Mouse (Mus musculus): ENCODE results near the gene Tespa1. TPM values are rescaled to one million over a fixed set of nuclear protein-coding genes. Genes with fewer than 3 reads are reported as not detected.
A peak's percentile ranks its signal among the peaks of the same experiment; 100 is the strongest.
"Not testable (repeated sequence)": the region's sequence is repeated elsewhere in the genome, so short reads cannot be mapped to it uniquely, and the experiment has no call there.

Gene Tespa1
- polyA plus RNA-seq, 1 experiment from 2014 or later = 1.0 TPM

DNA sequence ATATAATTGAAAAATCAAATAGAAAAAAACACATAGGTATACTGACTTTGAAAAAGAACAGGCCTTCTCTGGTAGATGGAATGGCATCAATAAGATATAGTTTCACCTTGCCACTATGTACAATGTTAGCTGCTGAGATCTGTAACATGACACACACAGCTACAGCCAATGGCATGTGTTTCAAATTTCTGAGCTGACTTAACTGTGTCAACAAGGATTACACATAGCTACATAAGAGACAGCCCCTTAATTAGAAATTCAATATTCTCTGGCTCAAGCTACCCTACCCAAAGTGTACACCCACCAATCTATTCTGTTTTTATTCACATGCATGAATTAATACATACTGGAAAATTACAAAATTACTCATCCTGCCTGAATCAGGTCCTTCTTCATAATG is 45.7 kb downstream of the Tespa1 start:
- no peaks in the 10 kb centered on the region for H3K36me3 ChIP-seq
- H3K4me2 ChIP-seq (replicated peaks) = no peak overlapping the region
- no peaks in the 10 kb centered on the region for H3K4me1 ChIP-seq
- H3K9me3 ChIP-seq = no peaks in the 10 kb centered on the region
- no peak overlapping the region for H3K9ac ChIP-seq
- H3K4me3 ChIP-seq = no peak overlapping the region
- no peak overlapping the region for H3K27ac ChIP-seq
- H3K27me3 ChIP-seq = no peaks in the 10 kb centered on the region
- no peak for ATAC-seq (ENCODE audit: low FRiP score, low read depth)

DNA sequence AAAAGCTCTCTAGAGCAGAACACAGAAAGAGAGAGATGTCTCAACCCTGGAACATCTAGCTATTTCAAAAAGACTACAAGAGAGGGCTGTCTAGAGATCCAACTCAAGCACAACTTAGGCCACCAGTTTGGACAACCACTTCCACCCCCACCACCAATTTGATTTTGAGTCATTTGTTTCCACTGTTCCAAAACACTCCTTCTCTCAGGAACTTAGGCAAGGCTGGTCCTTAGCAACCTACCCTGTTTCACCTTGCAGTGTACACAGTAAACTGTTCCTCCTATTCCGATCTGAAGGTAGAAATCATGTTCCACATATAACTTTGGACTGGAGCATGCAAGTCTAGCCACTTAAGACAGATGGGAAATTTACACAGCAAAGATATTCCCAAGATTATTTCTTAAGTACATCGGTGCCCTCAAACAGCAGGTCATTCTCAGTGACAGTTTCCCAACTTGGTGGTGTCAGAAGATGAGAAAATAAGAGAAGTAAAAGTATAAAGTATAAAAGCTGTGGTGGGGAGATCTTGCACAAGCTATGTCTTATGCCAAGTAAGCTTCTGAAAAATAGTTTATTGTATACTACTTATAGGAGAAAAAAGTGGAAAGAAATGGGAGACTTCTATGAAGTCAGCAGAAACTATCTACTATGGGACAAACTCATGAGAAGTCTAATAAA is 47.5 kb downstream of the Tespa1 start:
- no peak overlapping the region for H3K9ac ChIP-seq
- H3K27ac ChIP-seq = no peak overlapping the region
- no peaks in the 10 kb centered on the region for H3K9me3 ChIP-seq
- no peak overlapping the region for H3K4me3 ChIP-seq
- no peaks in the 10 kb centered on the region for H3K4me1 ChIP-seq
- no peaks in the 10 kb centered on the region for H3K36me3 ChIP-seq
- no peak for ATAC-seq (ENCODE audit: low FRiP score, low read depth)
- 87% methylated on average over 2 of the region's 2 CpGs for WGBS
- H3K27me3 ChIP-seq = no peaks in the 10 kb centered on the region
- no peak overlapping the region for H3K4me2 ChIP-seq (replicated peaks)

DNA sequence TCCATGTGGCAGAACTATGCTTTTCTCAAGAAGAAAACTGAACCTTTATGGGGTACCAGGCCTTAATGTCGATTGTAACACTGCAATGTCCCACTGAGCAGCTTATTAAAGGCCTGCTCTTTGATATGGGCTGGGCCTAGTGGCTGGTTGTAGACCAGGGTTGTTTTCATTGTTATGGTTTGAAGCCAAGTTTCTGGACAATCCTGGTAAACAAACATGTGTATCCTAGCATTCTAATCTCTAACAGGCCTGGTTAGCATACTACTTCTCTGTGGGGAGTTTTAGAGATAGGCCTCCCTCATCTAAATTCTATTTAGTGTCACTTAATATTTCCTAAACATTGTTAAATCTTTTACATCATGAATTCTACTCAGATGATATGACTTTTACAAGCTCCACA is 49.0 kb downstream of the Tespa1 start:
- Histone ChIP-seq H3K27ac (no peak overlapping the region), H3K36me3 (no peaks in the 10 kb centered on the region), H3K4me2 (replicated peaks) (no peak overlapping the region), H3K9ac (no peak overlapping the region), H3K4me3 (no peak overlapping the region), H3K27me3 (no peaks in the 10 kb centered on the region), H3K9me3 (no peaks in the 10 kb centered on the region), H3K4me1 (no peaks in the 10 kb centered on the region)
- no peak for ATAC-seq (ENCODE audit: low FRiP score, low read depth)
- WGBS = 58% methylated on average over 1 of the region's 1 CpGs

DNA sequence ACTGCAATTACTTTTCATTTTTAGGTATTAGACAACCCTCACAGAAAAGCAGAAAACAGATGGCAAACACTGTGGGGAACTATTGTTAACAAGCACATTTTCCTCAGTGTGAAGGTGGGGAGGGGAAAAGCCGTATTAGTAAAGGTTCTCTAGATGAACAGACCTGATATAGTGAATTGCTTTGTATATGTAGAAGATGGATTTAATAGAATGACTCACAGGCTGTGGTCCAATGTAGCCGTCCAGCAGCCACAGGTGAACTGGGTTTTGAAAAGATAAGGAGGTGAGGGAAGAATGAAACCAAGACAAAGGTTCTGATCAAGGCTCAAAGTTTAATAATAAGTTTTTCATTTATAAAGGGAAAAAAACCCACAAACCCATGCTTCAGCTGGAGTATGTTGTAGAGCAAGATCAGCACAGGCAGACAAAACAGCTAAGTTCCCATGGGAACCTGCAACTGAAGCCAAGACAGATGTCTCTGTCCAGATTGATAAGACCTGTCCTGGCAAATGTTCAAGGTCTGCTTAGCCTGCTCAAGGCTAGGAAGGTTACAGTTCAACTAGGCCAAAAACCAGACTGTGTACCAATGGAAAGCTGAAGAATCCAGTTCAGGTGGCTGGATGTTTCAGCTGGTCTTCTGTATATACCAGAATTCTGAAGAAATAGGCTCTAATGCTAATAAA is 50.0 kb downstream of the Tespa1 start:
- ATAC-seq (ENCODE audit: low FRiP score, low read depth) = no peak
- H3K9me3 ChIP-seq = no peaks in the 10 kb centered on the region
- no peaks in the 10 kb centered on the region for H3K4me1 ChIP-seq

DNA sequence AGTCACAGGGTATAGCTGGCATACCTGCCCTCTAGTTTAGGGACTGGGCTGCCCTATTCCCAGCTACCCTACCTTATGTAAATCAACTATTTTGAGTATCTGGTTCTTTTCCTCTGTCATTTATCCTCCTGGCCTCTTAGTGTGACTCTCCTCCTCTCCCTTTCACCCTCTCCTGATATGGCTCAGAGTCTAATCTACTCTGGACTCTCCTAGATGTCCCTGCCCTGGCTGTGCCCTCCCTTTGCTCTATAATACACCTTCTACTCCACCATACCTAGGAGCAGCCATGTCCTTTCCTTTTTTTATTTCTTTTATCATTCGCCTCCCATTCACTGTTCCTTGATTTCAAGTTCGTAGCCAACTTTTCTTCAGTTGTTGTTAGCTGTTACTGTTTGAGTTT is 52.5 kb downstream of the Tespa1 start:
- no peak overlapping the region for H3K27ac ChIP-seq
- ATAC-seq (ENCODE audit: low FRiP score, low read depth) = no peak
- no peak overlapping the region for H3K4me2 ChIP-seq (replicated peaks)
- no peak overlapping the region for H3K4me3 ChIP-seq
- no peaks in the 10 kb centered on the region for H3K9me3 ChIP-seq
- WGBS = 90% methylated on average over 2 of the region's 2 CpGs
- no peak overlapping the region for H3K9ac ChIP-seq
- H3K4me1 ChIP-seq = no peaks in the 10 kb centered on the region
- no peaks in the 10 kb centered on the region for H3K27me3 ChIP-seq
- H3K36me3 ChIP-seq = no peaks in the 10 kb centered on the region

More for the DNA sequence above, 50.0 kb downstream of the Tespa1 start:
- Histone ChIP-seq H3K36me3 (no peaks in the 10 kb centered on the region), H3K4me3 (no peak overlapping the region), H3K27me3 (no peaks in the 10 kb centered on the region), H3K27ac (no peak overlapping the region), H3K9ac (no peak overlapping the region), H3K4me2 (replicated peaks) (no peak overlapping the region)
- 81% methylated on average over 2 of the region's 2 CpGs for WGBS

DNA sequence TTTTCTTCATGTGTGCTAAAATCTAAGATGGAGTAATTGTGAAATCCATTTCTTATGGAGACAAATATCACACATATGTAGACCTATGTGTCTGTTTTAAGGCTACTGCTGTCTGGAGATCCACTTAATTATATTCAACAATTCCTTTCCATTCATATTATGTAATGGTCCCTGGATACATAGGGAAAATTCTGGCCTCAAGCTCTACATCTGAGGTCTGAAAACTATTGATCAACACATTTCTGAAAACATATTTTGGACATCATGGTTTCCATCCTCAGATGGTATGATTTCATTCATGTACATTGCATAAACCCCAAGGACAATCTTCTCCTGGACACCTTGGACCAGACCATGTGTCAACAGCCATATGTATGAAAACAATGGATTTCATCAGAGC is 71.6 kb downstream of the Tespa1 start, which contains the start of gene Vmn2r84:
TSS of gene Vmn2r84 (minus strand) at position 101 of the 400 bp plus-strand sequence.
- Histone ChIP-seq H3K4me2 (replicated peaks) (no peak within 1 kb of the TSS), H3K9me3 (no peaks in the 10 kb centered on the region), H3K4me3 (no peak within 1 kb of the TSS), H3K36me3 (no peaks in the 10 kb centered on the region), H3K9ac (no peak within 1 kb of the TSS), H3K4me1 (no peaks in the 10 kb centered on the region), H3K27ac (no peak within 1 kb of the TSS), H3K27me3 (no peaks in the 10 kb centered on the region)
- no peak for ATAC-seq (ENCODE audit: low FRiP score, low read depth)

DNA sequence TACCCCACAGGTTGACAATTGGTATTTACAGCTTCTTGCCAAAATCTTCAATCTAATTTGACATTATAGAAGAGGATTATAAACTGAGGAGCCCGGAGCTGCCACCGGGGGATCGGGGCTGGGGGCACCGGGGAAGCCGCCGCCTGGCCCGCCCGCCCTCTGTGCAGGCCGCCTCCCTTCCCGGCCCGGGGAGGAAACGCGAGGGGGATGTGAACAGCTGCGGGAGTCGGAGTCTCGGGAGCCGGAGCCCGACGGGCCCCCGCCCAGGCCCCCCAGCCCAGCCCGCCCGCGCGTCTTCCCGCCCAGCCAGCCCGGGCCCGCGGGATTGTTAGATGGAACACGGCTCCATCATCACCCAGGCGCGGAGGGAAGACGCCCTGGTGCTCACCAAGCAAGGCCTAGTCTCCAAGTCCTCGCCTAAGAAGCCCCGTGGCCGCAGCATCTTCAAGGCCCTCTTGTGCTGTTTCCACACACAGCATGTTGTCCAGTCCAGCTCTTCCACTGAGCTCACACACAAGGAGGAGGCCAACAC is 89.6 kb downstream of the Tespa1 start:
- not testable (repeated sequence) for H3K4me2 ChIP-seq (replicated peaks); H3K4me3 ChIP-seq; H3K27ac ChIP-seq; H3K27me3 ChIP-seq; H3K36me3 ChIP-seq; H3K4me1 ChIP-seq; H3K9ac ChIP-seq; H3K9me3 ChIP-seq
- WGBS = 60% methylated on average over 25 of the region's 35 CpGs
- ATAC-seq (ENCODE audit: low FRiP score, low read depth) = peak; percentile 54; the same call in 1 of the 2 replicates

Other genes starting within 250 kb of the Tespa1 start
- not detected in 2 replicates for gene Olfr823, start 207.5 kb upstream of the Tespa1 start, polyA plus RNA-seq (2015; fragmentation: Nextera tagmentation; extraction: Ambion mirVana)
- gene Olfr824, start 192.9 kb upstream of the Tespa1 start, polyA plus RNA-seq (2015; fragmentation: Nextera tagmentation; extraction: Ambion mirVana) = not detected in 2 replicates
- gene Olfr825, start 156.1 kb upstream of the Tespa1 start, polyA plus RNA-seq (2015; fragmentation: Nextera tagmentation; extraction: Ambion mirVana) = not detected in 2 replicates
- gene Olfr826, start 138.7 kb upstream of the Tespa1 start, polyA plus RNA-seq (2015; fragmentation: Nextera tagmentation; extraction: Ambion mirVana) = not detected in 2 replicates
- gene Olfr827, start 108.5 kb upstream of the Tespa1 start, polyA plus RNA-seq (2015; fragmentation: Nextera tagmentation; extraction: Ambion mirVana) = not detected in 2 replicates
- gene Neurod4, start 42.6 kb upstream of the Tespa1 start, polyA plus RNA-seq (2015; fragmentation: Nextera tagmentation; extraction: Ambion mirVana) = not detected in 2 replicates
- gene Vmn2r84, start 71.5 kb downstream of the Tespa1 start, polyA plus RNA-seq (2015; fragmentation: Nextera tagmentation; extraction: Ambion mirVana) = not detected in 2 replicates
- not detected in 2 replicates for gene Vmn2r85, start 106.8 kb downstream of the Tespa1 start, polyA plus RNA-seq (2015; fragmentation: Nextera tagmentation; extraction: Ambion mirVana)
- 0.03 TPM in 2 replicates for gene Vmn2r86, start 133.2 kb downstream of the Tespa1 start, polyA plus RNA-seq (2015; fragmentation: Nextera tagmentation; extraction: Ambion mirVana)
- gene Vmn2r87, start 174.5 kb downstream of the Tespa1 start, polyA plus RNA-seq (2015; fragmentation: Nextera tagmentation; extraction: Ambion mirVana) = not detected in 2 replicates